Mouse (Mus musculus) gastrocnemius, postnatal 14 days (tissue): ENCODE data around the gene Naa35. TPM values are rescaled to one million over a fixed set of nuclear protein-coding genes. Genes with fewer than 3 reads are reported as not detected.

Source experiments
- total RNA-seq, 2 experiments: library from RNA; stranded (reverse); gene quantifications; 2 replicates each; pipeline ENCODE4 v1.2.3; 2021

The Naa35 gene
- total RNA-seq, 2 experiments from 2014 or later, result 25.2 to 26.4 TPM

Other genes starting within 250 kb of the Naa35 start
- 10 to 100 TPM; 37.4 to 38.7 TPM for gene Agtpbp1, start within 50 bp of the Naa35 start, total RNA-seq
- gene Golm1, start 90.6 kb downstream of the Naa35 start, total RNA-seq, result 10 to 100 TPM in 1 of 2 experiments, 1 to 10 TPM in 1; 9.3 to 10.1 TPM
- not detected for gene 4921517D22Rik, start 108.8 kb downstream of the Naa35 start, total RNA-seq
- not detected for gene Spata31d1a, start 125.1 kb downstream of the Naa35 start, total RNA-seq
- gene Spata31d1b, start 127.0 kb downstream of the Naa35 start, total RNA-seq, result not detected
- not detected for gene Spata31d1d, start 146.5 kb downstream of the Naa35 start, total RNA-seq
- gene 1700014D04Rik, start 161.5 kb downstream of the Naa35 start, total RNA-seq, result not detected
- 100 to 1,000 TPM; 107 to 121 TPM for gene Isca1, start 184.6 kb downstream of the Naa35 start, total RNA-seq
- not detected for gene Gm49354, start 197.0 kb downstream of the Naa35 start, total RNA-seq
- 10 to 100 TPM; 37.3 to 41.5 TPM for gene Tut7, start 237.9 kb downstream of the Naa35 start, total RNA-seq